Mouse (Mus musculus) E14TG2a.4 (cell line): ENCODE data around the gene Ift20.
"Not testable (repeated sequence)": the region's sequence is repeated elsewhere in the genome, so short reads cannot be mapped to it uniquely, and the experiment has no call there.

Experiments used
- CTCF ChIP-seq: conservative IDR thresholded peaks from 2 replicates; pipeline ENCODE4 v1.5.1; 2014; ENCODE audit warnings: low read length
- NANOG ChIP-seq: IDR thresholded peaks from 2 replicates; pipeline ENCODE4 v1.6.1; 2014; ENCODE audit warnings: borderline replicate concordance, low read length, mixed read lengths

GRCm38 (mm10) chr11:78531515-78531914 lies 4.6 kb upstream of the Ift20 start:
- TF ChIP-seq CTCF, NANOG: not testable (repeated sequence)
